Mouse (Mus musculus) lung, postnatal 14 days (tissue): ENCODE results near the gene Coro1c.

ENCODE experiments used
- DNase-seq: peaks from one replicate; pipeline ENCODE4 v3.0.0; 2021

Coro1c gene

GRCm38 (mm10) chr5:113908592-113909441 is at the start of gene Coro1c:
Gene Coro1c (minus strand): TSS chr5:113908758.
- peak; percentile 100 for DNase-seq

- DNase-seq: peak; percentile 96
Measured at GRCm38 (mm10) chr5:113956510-113956909, 48.0 kb upstream of the Coro1c start.

- DNase-seq: no peak
Measured at GRCm38 (mm10) chr5:113955691-113956090, 47.1 kb upstream of the Coro1c start.

GRCm38 (mm10) chr5:113955281-113955680 is 46.7 kb upstream of the Coro1c start:
- no peak for DNase-seq

- DNase-seq: peak; percentile 92
Measured at GRCm38 (mm10) chr5:113954421-113954820, 45.9 kb upstream of the Coro1c start.

GRCm38 (mm10) chr5:113952519-113952918 is 44.0 kb upstream of the Coro1c start:
- DNase-seq: no peak

- no peak for DNase-seq
Measured at GRCm38 (mm10) chr5:113951693-113952071, 43.1 kb upstream of the Coro1c start.

- DNase-seq: no peak
Measured at GRCm38 (mm10) chr5:113950786-113951692, 42.5 kb upstream of the Coro1c start.

GRCm38 (mm10) chr5:113950133-113950532 is 41.6 kb upstream of the Coro1c start:
- no peak for DNase-seq

GRCm38 (mm10) chr5:113947280-113947679 is 38.7 kb upstream of the Coro1c start:
- DNase-seq: no peak

- DNase-seq: no peak
Measured at GRCm38 (mm10) chr5:113945126-113945525, 36.6 kb upstream of the Coro1c start.

- DNase-seq: no peak
Measured at GRCm38 (mm10) chr5:113943328-113943727, 34.8 kb upstream of the Coro1c start.

- DNase-seq: peak; percentile 32
Measured at GRCm38 (mm10) chr5:113942580-113942979, 34.0 kb upstream of the Coro1c start.

GRCm38 (mm10) chr5:113939263-113939900 is 30.8 kb upstream of the Coro1c start:
- no peak for DNase-seq

- no peak for DNase-seq
Measured at GRCm38 (mm10) chr5:113937650-113938049, 29.1 kb upstream of the Coro1c start.

GRCm38 (mm10) chr5:113933889-113934288 is 25.3 kb upstream of the Coro1c start:
- no peak for DNase-seq

GRCm38 (mm10) chr5:113933480-113933879 is 24.9 kb upstream of the Coro1c start:
- DNase-seq: no peak

GRCm38 (mm10) chr5:113932310-113932709 is 23.8 kb upstream of the Coro1c start:
- DNase-seq: no peak

- peak; percentile 78 for DNase-seq
Measured at GRCm38 (mm10) chr5:113930648-113931609, 22.4 kb upstream of the Coro1c start.

- peak; percentile 45 for DNase-seq
Measured at GRCm38 (mm10) chr5:113929950-113930647, 21.5 kb upstream of the Coro1c start.

- no peak for DNase-seq
Measured at GRCm38 (mm10) chr5:113929526-113929925, 21.0 kb upstream of the Coro1c start.
